Mouse (Mus musculus) liver, embryonic 15.5 days (tissue): Measurements from ENCODE around the gene Acsf3. TPM values are rescaled to one million over a fixed set of nuclear protein-coding genes. Genes with fewer than 3 reads are reported as not detected.

Experiments
- ATAC-seq: fragments of 200-750 bp; cut with Nextera tagmentation; 2 replicates; pipeline ENCODE4 v1.8.0; 2017; ENCODE audit warnings: moderate number of reproducible peaks, mild to moderate bottlenecking, moderate library complexity; ENCODE audit not compliant: insufficient read depth
- H3K27ac ChIP-seq: fragments of 300-500 bp; sonication (generic); replicated peaks from 2 replicates; pipeline ENCODE4 v1.5.1; 2015; ENCODE audit warnings: mild to moderate bottlenecking, inconsistent platforms
- H3K27me3 ChIP-seq: fragments of 300-500 bp; sonication (generic); 2 replicates; pipeline ENCODE4 v1.6.1; 2015; ENCODE audit warnings: mild to moderate bottlenecking, inconsistent platforms
- H3K36me3 ChIP-seq: fragments of 300-500 bp; sonication (generic); replicated peaks from 2 replicates; pipeline ENCODE4 v1.6.1; 2015; ENCODE audit warnings: moderate library complexity, mild to moderate bottlenecking, inconsistent platforms
- H3K4me1 ChIP-seq: fragments of 300-500 bp; sonication (generic); replicated peaks from 2 replicates; pipeline ENCODE4 v1.6.1; 2015; ENCODE audit warnings: inconsistent platforms
- H3K4me2 ChIP-seq: fragments of 300-500 bp; sonication (generic); 2 replicates; pipeline ENCODE4 v1.6.1; 2015; ENCODE audit warnings: moderate library complexity, mild to moderate bottlenecking, inconsistent platforms
- H3K4me3 ChIP-seq: fragments of 300-500 bp; sonication (generic); replicated peaks from 2 replicates; pipeline ENCODE4 v1.5.1; 2015; ENCODE audit warnings: mild to moderate bottlenecking, inconsistent platforms
- H3K9ac ChIP-seq: fragments of 300-500 bp; sonication (generic); 2 replicates; pipeline ENCODE4 v1.6.1; 2015; ENCODE audit warnings: moderate library complexity, mild to moderate bottlenecking, inconsistent platforms
- H3K9me3 ChIP-seq: fragments of 300-500 bp; sonication (generic); replicated peaks from 2 replicates; pipeline ENCODE4 v1.6.1; 2016; ENCODE audit warnings: inconsistent platforms
- WGBS: fragments of 180-500 bp; shearing (Covaris S2); methylation state at CpG from one replicate; pipeline ENCODE4 v1.1.7; 2015; ENCODE audit warnings: mixed read lengths; ENCODE audit not compliant: insufficient replicate concordance; 5-methylcytosine and 5-hydroxymethylcytosine counted together
- polyA plus RNA-seq: library from polyadenylated mRNA; unstranded; fragments of >200 nt; fragmentation: Nextera tagmentation; extraction: Ambion mirVana; gene quantifications from 2 replicates; pipeline ENCODE4 v1.2.1, GENCODE M21; 2015

Acsf3 gene
- polyA plus RNA-seq, 1 experiment from 2014 or later, result 8.3 TPM

DNA sequence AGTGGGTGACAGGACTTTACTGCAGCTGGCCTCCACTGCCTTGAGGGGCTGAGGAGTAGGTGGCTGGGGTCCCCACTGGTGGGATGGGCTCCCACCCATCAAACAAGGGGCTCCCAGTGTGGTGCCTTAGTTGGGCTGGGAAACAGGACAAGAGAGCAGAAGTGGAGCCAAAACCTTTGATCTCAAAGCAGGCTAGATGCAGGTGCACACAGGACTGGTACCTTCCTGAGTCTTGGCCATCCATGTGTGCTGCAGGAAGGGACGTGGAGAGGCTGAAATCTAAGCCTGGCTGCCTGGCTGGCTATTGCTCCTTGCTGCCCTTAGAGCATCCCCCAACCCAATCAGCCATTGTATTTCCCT lies 77.2 kb downstream of the Acsf3 start:
- Histone ChIP-seq H3K4me3 (no peak overlapping the region), H3K4me2 (no peak overlapping the region), H3K9ac (no peak overlapping the region), H3K9me3 (no peaks in the 10 kb centered on the region), H3K4me1 (peaks cover 7% of the 10 kb centered on the region), H3K27ac (no peak overlapping the region), H3K36me3 (no peaks in the 10 kb centered on the region), H3K27me3 (peaks cover 82% of the 10 kb centered on the region)
- 25% methylated on average over 1 of the region's 1 CpGs for WGBS
- ATAC-seq, result no peak

DNA sequence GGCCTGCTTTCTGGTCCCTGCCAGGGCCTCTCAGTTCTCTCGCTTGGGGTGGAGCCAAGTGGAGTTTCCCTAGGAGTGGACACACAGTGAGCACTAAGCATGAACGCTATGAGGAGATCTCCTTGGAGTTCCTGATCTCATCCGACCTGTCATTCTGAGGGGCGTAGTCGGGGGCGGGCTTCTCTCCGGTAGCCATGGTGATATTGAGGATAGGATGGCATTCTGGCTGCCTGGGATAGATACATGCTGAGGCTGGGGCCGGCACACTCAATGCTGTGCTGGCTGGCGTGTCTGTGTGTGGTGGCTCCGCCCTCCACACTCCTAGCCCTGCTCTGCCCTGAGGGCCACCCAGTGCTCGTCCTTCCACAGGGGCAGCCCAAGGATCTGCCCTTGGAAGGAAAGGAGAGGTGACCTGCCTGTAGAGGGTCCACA lies 78.1 kb downstream of the Acsf3 start:
- Histone ChIP-seq H3K4me3 (no peak overlapping the region), H3K4me2 (no peak overlapping the region), H3K27ac (no peak overlapping the region), H3K27me3 (peaks cover 78% of the 10 kb centered on the region), H3K4me1 (peaks cover 2% of the 10 kb centered on the region), H3K36me3 (no peaks in the 10 kb centered on the region), H3K9ac (no peak overlapping the region), H3K9me3 (no peaks in the 10 kb centered on the region)
- ATAC-seq, result no peak
- WGBS, result 25% methylated on average over 11 of the region's 11 CpGs

DNA sequence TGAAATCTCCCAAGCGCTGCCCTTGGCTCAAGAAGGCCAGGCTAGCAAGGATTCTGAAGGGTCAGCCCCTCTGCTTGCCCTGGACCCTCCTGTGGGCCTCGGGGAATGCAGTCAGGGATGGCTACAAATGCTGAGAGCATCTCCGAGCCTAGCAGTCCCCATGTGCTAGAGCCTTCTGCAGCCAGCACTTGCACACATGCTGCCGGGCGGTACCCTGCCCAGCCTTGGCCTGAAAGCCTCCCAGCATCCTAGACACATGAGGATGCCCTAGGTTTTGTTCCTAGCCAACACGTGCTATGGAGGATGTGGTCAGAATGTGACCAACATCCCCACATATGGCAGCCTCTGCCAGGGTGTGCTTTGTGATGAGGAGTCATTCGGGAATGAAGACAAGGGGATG lies 79.1 kb downstream of the Acsf3 start:
- no peak overlapping the region for H3K27ac ChIP-seq
- H3K4me1 ChIP-seq, result no peaks in the 10 kb centered on the region
- H3K9ac ChIP-seq, result no peak overlapping the region
- no peak overlapping the region for H3K4me3 ChIP-seq
- H3K27me3 ChIP-seq, result peaks cover 74% of the 10 kb centered on the region
- no peak overlapping the region for H3K4me2 ChIP-seq
- 56% methylated on average over 7 of the region's 7 CpGs for WGBS
- no peak for ATAC-seq
- no peaks in the 10 kb centered on the region for H3K36me3 ChIP-seq
- no peaks in the 10 kb centered on the region for H3K9me3 ChIP-seq

- no peak overlapping the region for H3K27ac ChIP-seq
- no peak overlapping the region for H3K9ac ChIP-seq
- ATAC-seq, result no peak
- 61% methylated on average over 4 of the region's 4 CpGs for WGBS
- H3K36me3 ChIP-seq, result no peaks in the 10 kb centered on the region
- peaks cover 5% of the 10 kb centered on the region; the same call in 1 of the 2 replicates for H3K4me1 ChIP-seq
- no peak overlapping the region for H3K4me3 ChIP-seq
- H3K9me3 ChIP-seq, result no peaks in the 10 kb centered on the region
- no peak overlapping the region for H3K4me2 ChIP-seq
- peaks cover 67% of the 10 kb centered on the region for H3K27me3 ChIP-seq
Observed at GRCm38 (mm10) chr8:122855123-122855522, 79.8 kb downstream of the Acsf3 start.

GRCm38 (mm10) chr8:122856288-122856687 lies 81.0 kb downstream of the Acsf3 start:
- 68% methylated on average over 8 of the region's 8 CpGs for WGBS
- no peak overlapping the region for H3K27ac ChIP-seq

DNA sequence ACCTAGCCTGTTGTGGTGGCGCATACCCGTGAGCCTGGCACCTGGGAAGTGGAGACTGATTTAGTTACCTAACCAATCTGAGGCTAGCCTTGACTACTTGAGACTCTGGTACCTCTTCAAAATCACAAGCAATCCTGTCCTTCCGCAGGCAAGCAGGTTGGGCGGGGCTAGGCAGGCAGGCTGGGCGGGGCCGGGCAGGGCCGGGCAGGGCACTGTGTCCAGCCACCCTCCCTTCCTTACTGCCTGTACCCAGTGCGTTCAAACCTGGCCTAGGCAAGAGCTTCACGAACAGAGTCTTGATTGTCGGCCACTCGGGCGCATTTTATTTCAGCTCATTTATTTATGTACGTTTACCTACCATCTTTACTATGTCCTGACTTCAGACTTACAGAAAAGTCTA lies 84.6 kb downstream of the Acsf3 start:
- Histone ChIP-seq H3K9ac (no peak overlapping the region), H3K27me3 (peaks cover 49% of the 10 kb centered on the region), H3K27ac (no peak overlapping the region), H3K9me3 (no peaks in the 10 kb centered on the region), H3K4me1 (peaks cover 5% of the 10 kb centered on the region), H3K4me3 (no peak overlapping the region), H3K36me3 (no peaks in the 10 kb centered on the region), H3K4me2 (no peak overlapping the region)
- WGBS, result 40% methylated on average over 13 of the region's 13 CpGs
- no peak for ATAC-seq

More at GRCm38 (mm10) chr8:122856288-122856687, 81.0 kb downstream of the Acsf3 start:
- H3K4me1 ChIP-seq, result peaks cover 5% of the 10 kb centered on the region; the same call in 1 of the 2 replicates
- H3K27me3 ChIP-seq, result peaks cover 64% of the 10 kb centered on the region
- H3K4me2 ChIP-seq, result no peak overlapping the region
- no peak for ATAC-seq
- H3K4me3 ChIP-seq, result no peak overlapping the region
- no peak overlapping the region for H3K9ac ChIP-seq
- H3K9me3 ChIP-seq, result no peaks in the 10 kb centered on the region
- H3K36me3 ChIP-seq, result no peaks in the 10 kb centered on the region

GRCm38 (mm10) chr8:122864719-122865129 lies 89.4 kb downstream of the Acsf3 start:
- 56% methylated on average over 26 of the region's 26 CpGs for WGBS
- ATAC-seq, result no peak
- Histone ChIP-seq H3K4me2 (no peak overlapping the region), H3K4me1 (peaks cover 3% of the 10 kb centered on the region), H3K27me3 (peaks cover 42% of the 10 kb centered on the region), H3K9ac (no peak overlapping the region), H3K9me3 (no peaks in the 10 kb centered on the region), H3K27ac (no peak overlapping the region), H3K4me3 (no peak overlapping the region), H3K36me3 (no peaks in the 10 kb centered on the region)

GRCm38 (mm10) chr8:122865441-122865840 lies 90.2 kb downstream of the Acsf3 start:
- H3K27ac ChIP-seq, result no peak overlapping the region
- ATAC-seq, result no peak
- H3K27me3 ChIP-seq, result peaks cover 42% of the 10 kb centered on the region
- WGBS, result 51% methylated on average over 10 of the region's 10 CpGs
- no peaks in the 10 kb centered on the region for H3K36me3 ChIP-seq
- no peaks in the 10 kb centered on the region for H3K9me3 ChIP-seq
- H3K4me2 ChIP-seq, result no peak overlapping the region
- H3K4me1 ChIP-seq, result peaks cover 5% of the 10 kb centered on the region
- H3K4me3 ChIP-seq, result no peak overlapping the region
- no peak overlapping the region for H3K9ac ChIP-seq

GRCm38 (mm10) chr8:122866231-122866630 lies 90.9 kb downstream of the Acsf3 start:
- Histone ChIP-seq H3K4me1 (peaks cover 10% of the 10 kb centered on the region), H3K4me3 (no peak overlapping the region), H3K9me3 (no peaks in the 10 kb centered on the region), H3K27ac (no peak overlapping the region), H3K9ac (no peak overlapping the region), H3K4me2 (no peak overlapping the region), H3K27me3 (peaks cover 36% of the 10 kb centered on the region), H3K36me3 (no peaks in the 10 kb centered on the region)
- WGBS, result 50% methylated on average over 8 of the region's 8 CpGs
- ATAC-seq, result no peak

Other genes with a start within 250 kb of the Acsf3 start
- gene Piezo1, start 224.2 kb upstream of the Acsf3 start, polyA plus RNA-seq, result 12.4 and 17.4 TPM in 2 replicates
- 45.9 and 46.0 TPM in 2 replicates for gene Cdt1, start 207.5 kb upstream of the Acsf3 start, polyA plus RNA-seq
- gene Aprt, start 198.6 kb upstream of the Acsf3 start, polyA plus RNA-seq, result 187 and 214 TPM in 2 replicates
- 8.2 and 8.8 TPM in 2 replicates for gene Galns, start 164.0 kb upstream of the Acsf3 start, polyA plus RNA-seq
- gene Trappc2l, start 163.8 kb upstream of the Acsf3 start, polyA plus RNA-seq, result 24.2 and 33.1 TPM in 2 replicates
- not detected in 2 replicates for gene Pabpn1l, start 152.7 kb upstream of the Acsf3 start, polyA plus RNA-seq
- gene Cbfa2t3, start 76.4 kb upstream of the Acsf3 start, polyA plus RNA-seq, result 3.5 and 3.6 TPM in 2 replicates
- gene Cdh15, start 72.5 kb downstream of the Acsf3 start, polyA plus RNA-seq, result 0.67 and 0.85 TPM in 2 replicates